Mouse (Mus musculus): ENCODE measurements around the gene Gm49366. TPM values are rescaled to one million over a fixed set of nuclear protein-coding genes. Genes with fewer than 3 reads are reported as not detected.
A peak's percentile ranks its signal among the peaks of the same experiment; 100 is the strongest.
"Not testable (repeated sequence)": the region's sequence is repeated elsewhere in the genome, so short reads cannot be mapped to it uniquely, and the experiment has no call there.

Gm49366 gene
- polyA plus RNA-seq, 1 experiment from 2014 or later = not detected

GRCm38 (mm10) chr12:84042248-84042647 lies 3.5 kb downstream of the Gm49366 start:
- H3K36me3 ChIP-seq = no peaks in the 10 kb centered on the region
- peaks cover 9% of the 10 kb centered on the region for H3K4me1 ChIP-seq
- 89% methylated on average over 5 of the region's 5 CpGs for WGBS
- H3K27ac ChIP-seq = no peak overlapping the region
- H3K9me3 ChIP-seq (replicated peaks) = 0 out of 2 replicates have a peak, but pooled peaks cover 3% of the 10 kb centered on the region
- H3K4me3 ChIP-seq = no peak overlapping the region
- no peaks in the 10 kb centered on the region for H3K27me3 ChIP-seq (ENCODE audit: low read depth, poor library complexity, severe bottlenecking)
- no peak for DNase-seq (ENCODE audit: low spot score)

DNA sequence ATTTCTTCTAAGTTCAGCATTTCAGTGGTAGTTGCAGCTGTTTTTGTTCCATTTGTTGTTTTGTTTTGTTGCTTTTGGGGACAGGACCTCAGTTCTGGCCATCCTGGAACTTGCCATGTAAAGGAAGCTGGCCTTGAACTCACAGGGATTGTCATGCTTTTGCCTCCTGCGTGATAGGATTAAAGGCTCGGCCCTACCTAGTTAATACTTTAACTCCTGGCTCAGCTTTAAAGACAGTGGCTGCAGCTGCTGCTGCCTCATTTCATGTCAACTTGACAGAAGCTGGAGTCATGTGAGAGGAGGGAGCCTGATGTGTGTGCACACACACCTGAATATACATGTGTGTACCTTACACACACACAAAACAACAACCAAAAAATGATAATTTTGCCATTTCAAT lies 5.3 kb downstream of the Gm49366 start:
- WGBS = 87% methylated on average over 2 of the region's 2 CpGs

GRCm38 (mm10) chr12:84046906-84047305 lies 8.2 kb downstream of the Gm49366 start:
- Histone ChIP-seq H3K4me3 (no peak overlapping the region), H3K4me1 (no peaks in the 10 kb centered on the region), H3K9me3 (replicated peaks) (no peaks in the 10 kb centered on the region), H3K27me3 (ENCODE audit: low read depth, poor library complexity, severe bottlenecking) (peaks cover 5% of the 10 kb centered on the region), H3K36me3 (no peaks in the 10 kb centered on the region), H3K27ac (no peak overlapping the region)
- 96% methylated on average over 1 of the region's 1 CpGs for WGBS
- no peak for DNase-seq (ENCODE audit: low spot score)

More for the DNA sequence above, 5.3 kb downstream of the Gm49366 start:
- no peaks in the 10 kb centered on the region for H3K27me3 ChIP-seq (ENCODE audit: low read depth, poor library complexity, severe bottlenecking)
- no peak overlapping the region for H3K27ac ChIP-seq
- no peak overlapping the region for H3K4me3 ChIP-seq
- H3K9me3 ChIP-seq (replicated peaks) = 0 out of 2 replicates have a peak, but pooled peaks cover 3% of the 10 kb centered on the region
- DNase-seq (ENCODE audit: low spot score) = no peak
- H3K4me1 ChIP-seq = no peaks in the 10 kb centered on the region
- H3K36me3 ChIP-seq = no peaks in the 10 kb centered on the region

DNA sequence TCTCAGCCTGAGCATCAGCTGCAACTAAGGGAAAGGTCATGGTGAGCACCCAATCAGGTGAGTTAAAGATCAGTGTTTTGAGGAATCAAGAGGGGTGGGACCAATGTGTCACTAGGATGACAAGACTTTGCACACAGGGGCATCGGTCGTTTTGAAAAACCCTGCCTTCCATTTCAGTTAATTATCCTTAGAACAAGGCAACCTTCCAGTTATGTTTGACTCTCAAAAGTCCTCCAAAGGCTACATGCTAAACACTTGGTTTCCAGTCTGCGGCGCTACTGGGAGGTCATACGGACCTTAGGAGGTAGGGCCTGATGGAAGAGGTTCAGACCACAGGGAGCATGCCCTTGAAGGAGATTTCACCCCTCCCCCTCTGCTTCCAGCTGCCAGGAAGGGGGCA lies 12.0 kb downstream of the Gm49366 start:
- DNase-seq (ENCODE audit: low spot score); H3K4me3 ChIP-seq; H3K9me3 ChIP-seq (replicated peaks); H3K27ac ChIP-seq; H3K4me1 ChIP-seq; H3K36me3 ChIP-seq: not testable (repeated sequence)
- WGBS = 79% methylated on average over 5 of the region's 5 CpGs
- H3K27me3 ChIP-seq (ENCODE audit: low read depth, poor library complexity, severe bottlenecking) = peaks cover 38% of the 10 kb centered on the region

DNA sequence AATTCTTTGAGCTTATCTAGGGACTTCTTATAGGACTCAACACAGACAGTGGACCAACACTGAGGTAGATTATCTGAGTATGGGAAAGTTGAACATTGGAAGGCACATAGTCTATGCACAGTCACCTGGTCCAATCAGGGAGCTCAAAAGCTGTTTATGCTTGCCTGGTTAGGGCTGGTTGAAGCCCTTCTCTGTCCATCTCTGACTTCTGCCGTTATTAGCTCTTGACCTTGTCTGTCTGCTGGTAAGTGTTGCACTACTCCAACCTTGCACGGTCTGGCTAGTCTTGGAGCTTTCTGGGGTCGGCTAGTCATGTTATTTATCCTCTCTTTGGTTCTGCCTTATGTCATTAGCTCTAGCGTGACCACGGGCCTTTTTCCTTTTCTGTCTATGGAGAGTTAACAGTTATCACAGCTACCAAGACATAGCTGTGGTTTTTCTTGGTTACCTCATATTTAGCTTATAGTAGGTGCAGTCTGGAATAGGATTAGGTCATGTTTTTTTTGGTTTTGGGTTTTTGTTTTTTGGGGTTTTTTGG lies 13.3 kb downstream of the Gm49366 start, which contains the start of gene Acot3:
Gene Acot3 (plus strand): TSS at position 208 of the 538 bp plus-strand sequence.
- Histone ChIP-seq H3K4me3 (no peak within 1 kb of the TSS), H3K9me3 (replicated peaks) (no peaks in the 10 kb centered on the region), H3K4me1 (peaks cover 9% of the 10 kb centered on the region), H3K36me3 (no peaks in the 10 kb centered on the region), H3K27me3 (ENCODE audit: low read depth, poor library complexity, severe bottlenecking) (peaks cover 38% of the 10 kb centered on the region), H3K27ac (no peak within 1 kb of the TSS)
- no peak for DNase-seq (ENCODE audit: low spot score)
- 92% methylated on average over 5 of the region's 5 CpGs for WGBS

DNA sequence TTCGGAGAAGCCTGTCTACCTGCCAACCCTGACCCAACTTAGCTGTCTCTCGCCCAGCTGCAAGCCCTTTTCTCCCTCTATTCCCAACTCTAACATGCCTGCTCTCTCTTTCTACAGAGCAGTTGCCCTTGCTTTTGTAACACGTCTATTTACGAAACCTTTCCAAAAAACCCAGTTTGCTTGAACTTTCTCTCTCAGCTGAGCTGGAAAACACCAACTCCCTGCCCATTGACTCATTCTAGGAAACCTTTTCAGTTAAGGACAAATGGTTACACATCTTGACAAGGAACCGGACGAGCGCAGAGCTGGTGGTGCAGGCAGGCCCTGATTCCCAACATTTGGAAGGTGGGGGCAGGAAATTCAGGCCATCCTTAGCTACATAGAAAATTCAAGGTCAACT lies 13.9 kb downstream of the Gm49366 start:
- 86% methylated on average over 7 of the region's 7 CpGs for WGBS
- H3K4me1 ChIP-seq = peaks cover 9% of the 10 kb centered on the region

DNA sequence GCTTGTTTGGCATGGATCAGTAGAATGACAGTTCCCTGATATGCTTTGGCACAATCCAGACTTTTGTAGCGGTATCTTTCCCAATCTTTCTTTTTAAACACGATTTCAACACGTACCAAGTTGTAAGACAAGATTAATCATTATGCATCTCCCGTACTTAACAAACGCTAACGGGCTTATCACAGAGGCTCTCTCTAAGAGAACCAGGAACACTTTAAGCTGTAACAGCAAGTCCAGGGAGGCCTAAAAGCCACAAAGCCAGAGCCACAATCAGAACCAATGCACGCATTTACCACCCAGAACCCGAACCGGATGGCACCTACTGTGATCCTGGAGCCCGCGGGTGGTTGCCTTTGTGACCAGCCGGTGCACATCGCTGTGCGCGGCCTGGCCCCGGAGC lies 14.4 kb downstream of the Gm49366 start:
- peak overlapping the region; percentile 62; the same call in 1 of the 2 replicates for H3K27ac ChIP-seq
- no peak for DNase-seq (ENCODE audit: low spot score)

More for the DNA sequence above, 13.9 kb downstream of the Gm49366 start:
- DNase-seq (ENCODE audit: low spot score) = no peak
- H3K9me3 ChIP-seq (replicated peaks) = no peaks in the 10 kb centered on the region
- no peaks in the 10 kb centered on the region for H3K36me3 ChIP-seq
- no peak overlapping the region for H3K27ac ChIP-seq
- no peak overlapping the region for H3K4me3 ChIP-seq
- peaks cover 38% of the 10 kb centered on the region for H3K27me3 ChIP-seq (ENCODE audit: low read depth, poor library complexity, severe bottlenecking)

DNA sequence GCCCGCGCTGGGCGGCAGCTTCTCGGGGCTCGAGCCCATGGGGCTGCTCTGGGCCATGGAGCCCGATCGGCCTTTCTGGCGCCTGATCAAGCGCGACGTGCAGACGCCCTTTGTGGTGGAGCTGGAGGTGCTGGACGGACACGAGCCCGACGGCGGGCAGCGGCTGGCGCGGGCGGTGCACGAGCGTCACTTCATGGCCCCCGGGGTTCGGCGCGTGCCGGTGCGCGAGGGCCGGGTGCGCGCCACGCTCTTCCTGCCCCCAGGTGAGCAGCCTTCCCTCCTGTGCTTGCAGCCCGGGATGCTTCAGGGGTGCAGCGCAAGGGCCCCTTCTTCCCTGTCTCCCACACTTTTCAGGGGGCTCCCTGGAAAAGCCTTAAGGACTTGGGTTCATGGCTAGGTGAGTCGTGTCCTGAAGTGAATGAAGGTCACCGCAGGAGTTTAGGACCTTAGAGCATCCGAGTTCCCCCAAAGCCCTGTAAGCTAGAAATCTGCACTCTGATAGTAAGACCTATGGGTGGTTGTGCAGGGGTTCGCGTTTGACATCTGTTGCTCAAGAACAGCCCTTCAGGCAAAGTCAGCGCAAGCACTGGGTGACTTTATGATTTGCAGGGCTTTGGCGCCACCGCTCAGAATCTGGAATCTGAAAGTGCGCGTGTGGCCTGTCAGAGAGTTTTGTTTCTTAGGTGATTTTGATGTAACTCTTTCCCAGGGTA lies 15.1 kb downstream of the Gm49366 start:
- Histone ChIP-seq H3K4me1 (peaks cover 9% of the 10 kb centered on the region), H3K27ac (peak overlapping the region; percentile 62), H3K36me3 (no peaks in the 10 kb centered on the region), H3K27me3 (ENCODE audit: low read depth, poor library complexity, severe bottlenecking) (peaks cover 38% of the 10 kb centered on the region), H3K9me3 (replicated peaks) (no peaks in the 10 kb centered on the region), H3K4me3 (peak overlapping the region; percentile 55)
- peak; percentile 56 for DNase-seq (ENCODE audit: low spot score)
- WGBS = 3% methylated on average over 41 of the region's 46 CpGs

More for the DNA sequence above, 14.4 kb downstream of the Gm49366 start:
- peak overlapping the region; percentile 55 for H3K4me3 ChIP-seq
- H3K27me3 ChIP-seq (ENCODE audit: low read depth, poor library complexity, severe bottlenecking) = peaks cover 38% of the 10 kb centered on the region
- no peaks in the 10 kb centered on the region for H3K36me3 ChIP-seq
- 17% methylated on average over 16 of the region's 16 CpGs for WGBS
- H3K4me1 ChIP-seq = peaks cover 9% of the 10 kb centered on the region
- no peaks in the 10 kb centered on the region for H3K9me3 ChIP-seq (replicated peaks)

- DNase-seq (ENCODE audit: low spot score) = peak; percentile 20
- Histone ChIP-seq H3K4me3 (no peak overlapping the region), H3K36me3 (no peaks in the 10 kb centered on the region), H3K4me1 (no peaks in the 10 kb centered on the region), H3K9me3 (replicated peaks) (no peaks in the 10 kb centered on the region), H3K27me3 (ENCODE audit: low read depth, poor library complexity, severe bottlenecking) (no peaks in the 10 kb centered on the region), H3K27ac (no peak overlapping the region)
- 30% methylated on average over 2 of the region's 2 CpGs for WGBS
Observed at GRCm38 (mm10) chr12:84060946-84061345, 22.2 kb downstream of the Gm49366 start.

DNA sequence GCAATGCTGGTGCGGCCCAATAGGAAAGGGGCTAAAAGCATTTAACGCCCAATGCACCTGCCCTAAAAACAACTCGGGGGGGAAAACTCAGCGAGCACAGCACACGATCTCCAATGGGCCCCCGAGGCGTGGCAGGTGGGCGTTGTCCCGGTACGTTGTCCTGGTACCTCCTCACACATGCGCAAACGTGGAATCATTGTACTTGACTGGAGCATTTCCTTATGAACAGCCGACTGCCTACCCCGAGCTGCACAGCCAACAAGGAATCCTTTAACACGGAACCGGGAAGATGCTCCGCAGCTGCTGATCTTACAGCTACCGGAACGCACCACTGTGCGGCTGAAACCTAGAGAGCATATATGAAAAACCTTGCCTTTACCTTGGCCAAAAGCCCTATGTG lies 23.6 kb downstream of the Gm49366 start:
- no peaks in the 10 kb centered on the region for H3K9me3 ChIP-seq (replicated peaks)
- no peaks in the 10 kb centered on the region for H3K36me3 ChIP-seq
- H3K27ac ChIP-seq = no peak overlapping the region
- H3K27me3 ChIP-seq (ENCODE audit: low read depth, poor library complexity, severe bottlenecking) = peaks cover 9% of the 10 kb centered on the region
- DNase-seq (ENCODE audit: low spot score) = peak; percentile 18
- no peak overlapping the region for H3K4me3 ChIP-seq
- WGBS = 94% methylated on average over 20 of the region's 20 CpGs
- H3K4me1 ChIP-seq = no peaks in the 10 kb centered on the region

- Histone ChIP-seq H3K36me3 (no peaks in the 10 kb centered on the region), H3K9me3 (replicated peaks) (no peaks in the 10 kb centered on the region)
Observed at GRCm38 (mm10) chr12:84063228-84063627, 24.5 kb downstream of the Gm49366 start.

GRCm38 (mm10) chr12:84063833-84064232 lies 25.1 kb downstream of the Gm49366 start:
- H3K4me3 ChIP-seq = no peak overlapping the region
- peaks cover 24% of the 10 kb centered on the region for H3K27me3 ChIP-seq (ENCODE audit: low read depth, poor library complexity, severe bottlenecking)
- WGBS = 86% methylated on average over 2 of the region's 2 CpGs
- H3K4me1 ChIP-seq = no peaks in the 10 kb centered on the region
- no peaks in the 10 kb centered on the region for H3K9me3 ChIP-seq (replicated peaks)
- H3K27ac ChIP-seq = no peak overlapping the region
- H3K36me3 ChIP-seq = no peaks in the 10 kb centered on the region
- no peak for DNase-seq (ENCODE audit: low spot score)

More at GRCm38 (mm10) chr12:84063228-84063627, 24.5 kb downstream of the Gm49366 start:
- DNase-seq (ENCODE audit: low spot score) = peak; percentile 30
- Histone ChIP-seq H3K4me1 (no peaks in the 10 kb centered on the region), H3K27me3 (ENCODE audit: low read depth, poor library complexity, severe bottlenecking) (peaks cover 18% of the 10 kb centered on the region), H3K27ac (no peak overlapping the region), H3K4me3 (no peak overlapping the region)
- 72% methylated on average over 5 of the region's 5 CpGs for WGBS

GRCm38 (mm10) chr12:84064621-84065020 lies 25.9 kb downstream of the Gm49366 start:
- Histone ChIP-seq H3K4me1 (no peaks in the 10 kb centered on the region), H3K9me3 (replicated peaks) (no peaks in the 10 kb centered on the region), H3K27me3 (ENCODE audit: low read depth, poor library complexity, severe bottlenecking) (peaks cover 32% of the 10 kb centered on the region), H3K36me3 (no peaks in the 10 kb centered on the region), H3K27ac (no peak overlapping the region), H3K4me3 (no peak overlapping the region)
- WGBS = 80% methylated on average over 8 of the region's 8 CpGs
- DNase-seq (ENCODE audit: low spot score) = peak; percentile 29

Data from limb, embryonic 10.5 days (tissue).